Mouse (Mus musculus): ENCODE measurements at regions not wholly inside any gene's neighbourhood (a gene's known extent, or its start where the extent isn't known, plus 50 kb on each side); places are given as distances from the start of the nearest gene placed in this dataset.

GRCm38 (mm10) chr11:112593821-112594220 lies 188.2 kb upstream of the Sox9 start:
- DNase-seq (ENCODE audit: low read depth): no peak

GRCm38 (mm10) chr11:112607359-112607758 lies 174.7 kb upstream of the Sox9 start:
- no peak for DNase-seq (ENCODE audit: low read depth)

- no peak for DNase-seq (ENCODE audit: low read depth)
Observed at GRCm38 (mm10) chr11:112609277-112609676, 172.7 kb upstream of the Sox9 start.

- DNase-seq (ENCODE audit: low read depth): no peak
Observed at GRCm38 (mm10) chr11:112611073-112611472, 171.0 kb upstream of the Sox9 start.

GRCm38 (mm10) chr11:112615629-112616028 lies 166.4 kb upstream of the Sox9 start:
- no peak for DNase-seq (ENCODE audit: low read depth)

GRCm38 (mm10) chr11:112616942-112617341 lies 165.1 kb upstream of the Sox9 start:
- DNase-seq (ENCODE audit: low read depth): no peak

- peak; percentile 88 for DNase-seq (ENCODE audit: low read depth)
Observed at GRCm38 (mm10) chr11:112620916-112621315, 161.1 kb upstream of the Sox9 start.

- DNase-seq (ENCODE audit: low read depth): peak; percentile 93
Observed at GRCm38 (mm10) chr11:112621385-112622120, 160.5 kb upstream of the Sox9 start.

- DNase-seq (ENCODE audit: low read depth): no peak
Observed at GRCm38 (mm10) chr11:112649298-112649697, 132.7 kb upstream of the Sox9 start.

- DNase-seq (ENCODE audit: low read depth): peak; percentile 68
Observed at GRCm38 (mm10) chr11:112657410-112658159, 124.4 kb upstream of the Sox9 start.

GRCm38 (mm10) chr11:112659911-112660310 lies 122.1 kb upstream of the Sox9 start:
- DNase-seq (ENCODE audit: low read depth): peak; percentile 64

- DNase-seq (ENCODE audit: low read depth): peak; percentile 55
Observed at GRCm38 (mm10) chr11:112661426-112661825, 120.6 kb upstream of the Sox9 start.

- DNase-seq (ENCODE audit: low read depth): peak; percentile 69
Observed at GRCm38 (mm10) chr11:112667311-112667710, 114.7 kb upstream of the Sox9 start.

GRCm38 (mm10) chr11:112672086-112672485 lies 109.9 kb upstream of the Sox9 start:
- DNase-seq (ENCODE audit: low read depth): no peak

- no peak for DNase-seq (ENCODE audit: low read depth)
Observed at GRCm38 (mm10) chr11:112690047-112690446, 92.0 kb upstream of the Sox9 start.

- no peak for DNase-seq (ENCODE audit: low read depth)
Observed at GRCm38 (mm10) chr11:112706091-112706490, 75.9 kb upstream of the Sox9 start.

- DNase-seq (ENCODE audit: low read depth): no peak
Observed at GRCm38 (mm10) chr11:112708119-112708730, 73.8 kb upstream of the Sox9 start.

- DNase-seq (ENCODE audit: low read depth): no peak
Observed at GRCm38 (mm10) chr11:112711656-112712055, 70.4 kb upstream of the Sox9 start.

- peak; percentile 34 for DNase-seq (ENCODE audit: low read depth)
Observed at GRCm38 (mm10) chr11:112718547-112718946, 63.5 kb upstream of the Sox9 start.

- DNase-seq (ENCODE audit: low read depth): no peak
Observed at GRCm38 (mm10) chr11:112720652-112721051, 61.4 kb upstream of the Sox9 start.

GRCm38 (mm10) chr11:112722936-112723335 lies 59.1 kb upstream of the Sox9 start:
- DNase-seq (ENCODE audit: low read depth): no peak

- no peak for DNase-seq (ENCODE audit: low read depth)
Observed at GRCm38 (mm10) chr11:112728154-112728952, 53.7 kb upstream of the Sox9 start.
